Mouse (Mus musculus) cerebellum, postnatal 4 days (tissue): ENCODE data around the gene Ubxn6.

Source experiments
- DNase-seq, 2 experiments: peaks; one replicate each; pipeline ENCODE4 v3.0.0; 2022; ENCODE audit warnings: low spot score in 2 of 2, mixed read lengths in 1 of 2

Gene Ubxn6

DNA sequence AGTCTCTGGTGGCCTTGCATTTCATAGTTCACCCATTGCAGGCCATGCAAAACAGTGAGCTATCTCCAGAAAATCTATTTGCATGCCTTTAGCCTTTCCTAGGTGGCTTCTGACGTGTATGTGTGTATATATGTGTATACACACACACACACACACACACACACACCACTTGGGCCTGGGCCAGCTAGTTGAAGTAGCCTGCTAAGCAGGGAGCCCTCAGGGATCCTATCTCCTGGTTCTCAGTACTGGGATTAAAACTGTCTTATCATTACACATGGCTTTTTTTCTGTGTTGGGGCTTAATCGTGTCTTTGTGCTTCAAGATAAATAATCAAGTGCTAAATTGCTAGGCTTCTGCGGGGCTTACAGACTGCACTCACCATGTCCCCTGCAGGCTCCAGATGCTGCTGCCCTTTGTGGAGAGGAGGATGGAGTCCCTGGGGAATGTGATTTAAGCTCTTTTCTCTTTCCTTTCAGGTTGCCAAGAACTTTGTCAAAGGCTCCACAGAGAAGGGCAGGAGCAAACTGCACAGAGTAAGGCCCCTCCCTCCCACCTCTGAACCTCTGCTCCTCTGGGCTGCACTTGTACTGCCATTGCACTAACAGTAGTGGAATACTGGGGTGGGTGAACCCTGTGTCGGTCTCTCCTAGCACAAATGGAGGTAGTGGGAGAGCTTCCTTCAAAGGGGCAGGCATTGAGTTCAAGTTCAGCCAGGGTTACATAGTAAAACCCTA lies 18.7 kb downstream of the Ubxn6 start:
- DNase-seq, result no peak

DNA sequence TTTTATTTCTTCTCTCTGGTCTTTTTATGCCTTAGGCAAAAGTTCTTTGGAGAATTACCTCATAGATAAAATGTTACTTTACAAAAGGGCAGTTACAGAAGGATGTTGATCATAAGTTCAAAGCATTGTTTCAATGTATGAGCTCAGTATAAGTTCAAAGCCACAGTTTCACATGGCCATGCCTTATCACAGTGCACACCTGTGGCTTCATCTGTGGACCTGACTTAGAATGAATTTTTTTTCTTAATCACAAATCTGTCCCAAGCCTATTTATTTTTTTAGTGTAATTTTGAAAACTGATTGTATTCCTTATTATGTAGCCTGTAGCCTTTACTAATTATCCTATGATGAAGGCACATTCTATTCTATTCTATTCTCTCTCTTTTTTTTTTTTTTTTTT lies 19.9 kb downstream of the Ubxn6 start:
- no peak for DNase-seq

- no peak for DNase-seq
These were observed 23.5 kb downstream of the Ubxn6 start for GRCm38 (mm10) chr17:56051369-56051768.

GRCm38 (mm10) chr17:56040857-56041163 lies 34.0 kb downstream of the Ubxn6 start:
- DNase-seq, result no peak

- peak; percentile 95 to 97 for DNase-seq
These were observed 34.6 kb downstream of the Ubxn6 start, which contains the start of gene Chaf1a for GRCm38 (mm10) chr17:56040030-56040856. Gene Chaf1a (plus strand): TSS chr17:56040439.

DNA sequence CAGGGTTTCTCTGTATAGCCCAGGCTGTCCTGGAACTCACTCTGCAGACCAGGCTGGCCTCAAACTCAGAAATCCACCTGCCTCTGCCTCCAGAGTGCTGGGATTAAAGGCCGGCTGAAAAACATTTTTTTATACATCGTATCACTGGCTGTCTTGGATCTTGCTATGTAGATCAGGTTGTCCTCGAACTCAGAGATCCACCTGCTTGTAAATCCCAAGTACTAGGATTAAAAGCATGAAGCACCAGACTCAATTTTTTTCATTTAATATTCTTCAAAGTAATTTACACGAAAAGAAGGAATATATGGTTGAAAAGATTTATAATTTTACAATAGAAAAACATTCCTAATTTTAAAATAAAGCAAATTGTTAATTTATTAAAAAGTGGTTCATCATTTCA lies 35.5 kb downstream of the Ubxn6 start:
- DNase-seq, result no peak

DNA sequence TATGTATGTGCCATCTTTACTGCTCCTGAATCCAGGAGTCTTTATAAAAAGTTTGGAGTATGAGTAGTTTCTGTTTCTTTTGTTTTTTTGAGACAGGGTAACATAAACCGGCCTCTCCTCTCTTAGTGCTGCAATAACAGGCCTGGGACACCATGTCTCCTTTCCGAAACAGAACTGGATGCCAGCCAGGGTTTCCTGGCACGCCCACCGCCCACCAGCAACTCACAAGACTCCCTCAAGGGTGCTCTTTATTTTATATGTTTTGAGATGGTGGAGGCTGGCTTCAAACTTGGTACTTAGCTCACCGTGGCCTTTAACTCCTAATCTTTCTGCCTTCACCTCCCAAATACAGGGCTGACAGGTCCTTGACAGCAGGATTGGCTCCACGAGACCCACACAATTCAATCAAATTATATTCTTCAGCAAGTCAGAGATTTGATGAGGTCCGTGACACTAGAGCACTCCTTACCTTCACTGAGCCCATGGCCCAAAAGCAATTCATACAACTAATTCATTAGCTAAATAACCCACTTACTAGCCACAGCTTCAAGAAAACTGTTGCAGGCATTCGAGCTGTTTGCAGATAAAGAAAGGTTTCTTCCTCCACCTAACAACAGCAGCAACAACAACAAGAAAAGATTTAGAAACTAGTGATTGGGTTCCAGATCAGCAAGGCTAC lies 36.1 kb downstream of the Ubxn6 start:
- no peak for DNase-seq

DNA sequence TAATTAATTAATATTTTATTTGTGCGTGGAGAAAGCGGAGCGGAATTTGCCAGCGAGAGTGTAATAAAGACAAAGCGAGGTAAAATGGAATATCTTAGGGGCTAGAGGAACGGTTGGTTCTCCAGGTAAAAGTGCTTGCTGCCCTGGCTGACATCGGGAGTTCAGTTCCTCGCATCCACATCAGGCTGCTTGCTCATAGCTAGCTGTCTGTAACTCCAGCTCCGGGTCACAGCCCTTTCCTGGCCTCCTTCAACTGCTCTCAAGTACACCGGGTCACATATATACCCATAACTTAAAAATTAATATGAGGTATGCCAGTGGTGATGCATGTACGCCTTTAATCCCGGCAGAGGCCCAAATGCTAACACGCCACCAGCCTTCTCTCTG lies 37.9 kb downstream of the Ubxn6 start:
- no peak for DNase-seq

DNA sequence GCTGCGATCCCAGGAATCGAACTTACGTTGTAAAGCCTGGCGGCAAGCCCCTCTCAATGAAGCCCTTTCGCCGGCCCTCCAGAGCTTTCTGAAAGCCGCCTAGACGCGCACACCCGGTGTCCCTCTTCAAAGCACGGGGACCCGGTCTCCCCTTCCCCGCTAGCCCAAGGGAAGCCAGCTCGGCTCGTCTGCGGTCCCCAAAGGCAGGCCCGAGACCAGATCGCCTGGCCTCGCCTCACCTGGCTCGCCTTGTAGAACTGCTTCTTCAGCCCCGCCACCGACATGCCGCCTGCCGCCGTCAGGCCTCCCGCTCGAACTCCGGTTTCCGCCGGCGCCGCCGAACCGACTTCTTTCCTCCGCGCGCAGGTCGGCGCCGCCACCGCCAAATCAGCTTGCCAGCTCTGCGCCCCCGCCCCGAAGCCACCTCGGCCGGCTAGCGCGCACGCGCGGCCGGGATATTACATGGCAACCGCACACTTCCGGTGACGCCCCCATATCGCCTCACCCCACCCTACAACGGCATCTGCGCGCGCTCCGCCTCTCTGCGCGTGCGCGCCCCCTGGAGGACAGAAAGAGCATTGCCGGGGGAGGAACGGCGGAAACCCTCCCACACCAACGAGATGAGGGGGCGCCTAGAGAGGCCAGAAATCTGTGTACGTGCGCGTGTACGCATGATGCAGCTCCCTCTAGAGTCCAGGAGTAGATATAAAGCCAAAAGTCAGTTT lies 38.5 kb downstream of the Ubxn6 start, which contains the start of gene Sh3gl1:
Gene Sh3gl1, minus strand, starts transcription at position 460 of the 725 bp plus-strand sequence.
- peak; percentile 100 for DNase-seq

DNA sequence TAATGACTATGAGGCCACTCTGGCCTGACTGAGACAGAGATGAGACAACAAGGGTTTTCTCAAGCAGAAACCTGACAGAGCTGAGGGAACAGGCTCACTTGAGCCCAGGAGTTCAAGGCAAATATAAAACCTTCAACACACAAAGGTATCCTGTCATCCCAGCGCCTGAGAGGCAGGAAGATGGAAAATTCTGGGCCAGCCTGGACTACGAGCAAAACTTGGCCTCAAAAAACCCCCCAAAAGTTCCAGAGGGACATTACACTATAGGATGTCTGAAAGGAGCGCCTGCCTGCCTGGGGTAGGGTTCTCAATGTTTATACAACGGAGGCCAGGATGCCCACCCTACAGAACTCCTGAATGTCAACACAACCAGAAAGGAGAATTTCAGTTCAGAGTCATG lies 39.6 kb downstream of the Ubxn6 start:
- no peak for DNase-seq

- DNase-seq, result no peak
These were observed 40.1 kb downstream of the Ubxn6 start for GRCm38 (mm10) chr17:56034726-56035100.

- DNase-seq, result no peak
These were observed 40.6 kb downstream of the Ubxn6 start for GRCm38 (mm10) chr17:56034040-56034725.

DNA sequence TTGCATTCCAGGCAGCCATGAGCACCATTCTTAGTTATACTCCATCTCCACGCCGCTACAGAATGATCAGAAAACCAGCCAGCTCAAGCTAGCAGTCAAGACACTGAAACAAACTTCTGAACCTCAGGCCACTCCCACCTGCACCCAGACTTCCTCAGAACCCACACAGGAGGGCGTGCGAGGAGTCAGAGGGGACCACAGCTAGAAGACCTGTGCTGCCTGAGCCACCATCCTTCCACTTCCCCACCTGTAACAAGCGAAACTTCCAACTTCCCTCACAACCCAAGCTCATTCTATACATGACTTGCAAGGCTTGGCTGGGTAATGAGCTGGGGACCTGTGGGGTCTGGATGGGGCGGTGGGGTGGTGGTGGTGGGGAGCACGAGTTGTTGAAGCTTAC lies 42.0 kb downstream of the Ubxn6 start:
- no peak for DNase-seq

DNA sequence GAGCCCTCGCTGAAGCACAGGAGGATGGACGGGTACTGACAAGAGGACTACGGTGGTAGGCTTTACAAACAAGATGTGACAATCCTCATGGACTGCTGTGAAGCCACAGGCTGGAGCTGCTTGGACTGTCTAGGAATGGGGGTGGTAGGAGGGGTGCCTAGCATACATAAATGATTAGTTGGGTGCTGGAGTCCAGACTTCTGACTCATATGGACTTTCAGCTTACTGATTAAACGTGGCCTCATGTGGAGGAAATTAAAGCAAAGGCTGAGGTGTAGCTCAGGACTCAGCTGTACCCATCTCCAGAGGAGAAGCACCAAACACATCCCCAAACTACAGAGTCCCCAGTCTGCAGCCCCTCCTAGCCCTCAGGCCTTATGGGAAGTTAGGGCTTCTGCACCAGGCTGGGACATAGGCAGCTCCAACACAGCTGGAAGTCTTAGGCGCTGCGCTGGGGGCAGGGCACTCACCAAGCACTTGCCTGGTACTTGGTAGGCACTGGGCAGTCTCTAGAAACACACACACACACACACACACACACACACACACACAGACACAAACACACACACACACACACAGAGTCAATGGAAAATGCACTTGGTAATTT lies 42.6 kb downstream of the Ubxn6 start:
- DNase-seq, result no peak

DNA sequence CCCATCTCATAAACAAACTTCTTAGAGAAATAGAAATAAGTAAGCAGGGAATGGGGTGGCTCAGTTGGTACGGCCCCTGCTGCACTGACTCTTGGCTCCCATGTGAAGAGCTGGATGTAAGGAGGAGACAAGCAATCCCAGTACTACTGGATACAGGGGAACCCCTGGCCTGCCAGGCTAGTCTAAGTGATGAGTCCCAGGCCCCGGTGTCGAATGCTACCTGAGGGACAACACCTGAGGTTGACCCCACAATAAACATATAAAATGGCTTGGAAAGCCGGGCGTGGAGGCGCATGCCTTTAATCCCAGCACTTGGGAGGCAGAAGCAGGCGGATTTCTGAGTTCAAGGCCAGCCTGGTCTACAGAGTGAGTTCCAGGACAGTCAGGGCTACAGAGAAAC lies 43.4 kb downstream of the Ubxn6 start:
- DNase-seq, result no peak

DNA sequence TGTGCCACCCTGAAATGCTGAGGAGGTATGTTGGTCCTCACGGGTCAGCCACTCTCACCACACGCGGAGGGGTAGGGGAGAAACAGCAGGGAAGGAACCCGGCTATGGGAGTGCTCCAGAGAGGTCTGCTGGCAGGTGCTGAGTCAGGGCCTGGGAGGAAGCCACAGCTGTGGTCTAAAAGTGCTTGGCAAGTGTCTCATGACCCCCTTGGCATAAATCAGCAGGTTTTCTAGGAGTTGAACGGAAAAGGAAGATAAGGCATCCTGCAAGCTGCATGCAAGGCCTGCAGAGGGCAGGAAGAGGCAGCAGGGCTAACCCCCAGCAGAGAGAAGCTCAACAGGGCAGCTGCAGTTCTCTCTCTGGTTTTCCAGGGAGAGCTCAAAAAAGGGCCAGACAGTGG lies 43.9 kb downstream of the Ubxn6 start:
- no peak for DNase-seq

GRCm38 (mm10) chr17:56030238-56030870 lies 44.5 kb downstream of the Ubxn6 start:
- no peak for DNase-seq

GRCm38 (mm10) chr17:56027801-56028441 lies 46.9 kb downstream of the Ubxn6 start:
- DNase-seq, result no peak

DNA sequence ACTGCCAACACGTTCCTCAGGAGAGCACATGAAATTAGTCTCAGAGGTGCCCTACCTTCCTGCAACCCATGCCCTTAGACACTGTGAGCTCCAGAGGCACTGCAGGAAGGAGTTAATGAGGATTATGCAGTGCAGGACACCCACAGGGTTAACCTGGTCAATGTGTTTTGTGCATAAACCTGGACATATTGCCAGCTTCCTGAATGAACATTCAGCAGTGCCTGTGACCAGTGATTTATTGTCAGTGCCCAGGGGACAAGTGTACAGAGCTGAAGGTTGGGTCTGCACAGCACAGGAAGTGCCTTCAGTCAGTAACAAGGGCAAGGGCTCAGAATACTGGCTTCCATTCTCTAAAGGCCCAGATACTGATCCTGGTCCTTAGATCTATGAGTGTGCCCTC lies 47.9 kb downstream of the Ubxn6 start:
- no peak for DNase-seq

DNA sequence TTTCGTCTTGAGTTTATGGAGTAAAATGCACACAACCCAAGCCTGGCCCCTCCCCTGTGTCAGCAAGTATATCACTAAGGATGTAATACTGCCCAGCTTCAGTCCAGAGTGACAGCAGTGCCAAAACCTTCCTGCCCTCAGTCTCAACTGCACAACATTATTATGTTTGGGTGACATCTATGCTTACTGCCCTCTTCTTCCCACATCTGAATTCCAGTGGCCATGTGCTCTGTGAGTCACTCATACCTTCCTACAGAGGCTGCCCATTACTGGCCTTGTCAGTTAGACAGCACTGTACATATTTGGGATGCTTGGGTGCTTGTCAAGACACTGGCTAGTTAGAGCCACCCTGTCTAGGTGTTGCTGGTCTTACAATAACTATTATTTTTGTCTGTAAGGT lies 48.5 kb downstream of the Ubxn6 start:
- no peak for DNase-seq
